Mouse (Mus musculus): ENCODE measurements around the gene Zbtb20. TPM values are rescaled to one million over a fixed set of nuclear protein-coding genes. Genes with fewer than 3 reads are reported as not detected.
A peak's percentile ranks its signal among the peaks of the same experiment; 100 is the strongest.

Gene Zbtb20
- total RNA-seq, 2 experiments from 2014 or later = 8.1 to 9.4 TPM

DNA sequence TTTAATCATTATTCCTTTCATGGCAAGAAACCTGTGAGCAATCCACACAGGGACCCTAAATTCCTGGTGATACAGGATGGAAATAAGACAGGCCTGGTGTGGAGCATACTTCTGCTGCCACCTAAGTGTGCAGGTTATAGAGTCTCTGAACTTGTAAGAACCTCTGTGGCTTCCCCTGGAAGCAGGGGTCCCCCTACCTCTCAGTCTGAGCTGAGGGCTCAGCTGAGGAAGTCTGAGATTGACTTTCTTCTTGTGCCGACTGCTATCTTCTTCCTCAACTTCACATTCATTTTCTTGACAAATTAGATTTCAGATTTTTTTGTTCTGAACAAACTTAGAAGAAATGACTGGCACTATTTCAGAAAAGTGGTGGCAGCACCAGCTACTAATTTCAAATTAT, 617.2 kb downstream of the Zbtb20 start:
- no peak for ATAC-seq (replicated peaks; ENCODE audit: low FRiP score, low TSS enrichment, poor library complexity, severe bottlenecking)

DNA sequence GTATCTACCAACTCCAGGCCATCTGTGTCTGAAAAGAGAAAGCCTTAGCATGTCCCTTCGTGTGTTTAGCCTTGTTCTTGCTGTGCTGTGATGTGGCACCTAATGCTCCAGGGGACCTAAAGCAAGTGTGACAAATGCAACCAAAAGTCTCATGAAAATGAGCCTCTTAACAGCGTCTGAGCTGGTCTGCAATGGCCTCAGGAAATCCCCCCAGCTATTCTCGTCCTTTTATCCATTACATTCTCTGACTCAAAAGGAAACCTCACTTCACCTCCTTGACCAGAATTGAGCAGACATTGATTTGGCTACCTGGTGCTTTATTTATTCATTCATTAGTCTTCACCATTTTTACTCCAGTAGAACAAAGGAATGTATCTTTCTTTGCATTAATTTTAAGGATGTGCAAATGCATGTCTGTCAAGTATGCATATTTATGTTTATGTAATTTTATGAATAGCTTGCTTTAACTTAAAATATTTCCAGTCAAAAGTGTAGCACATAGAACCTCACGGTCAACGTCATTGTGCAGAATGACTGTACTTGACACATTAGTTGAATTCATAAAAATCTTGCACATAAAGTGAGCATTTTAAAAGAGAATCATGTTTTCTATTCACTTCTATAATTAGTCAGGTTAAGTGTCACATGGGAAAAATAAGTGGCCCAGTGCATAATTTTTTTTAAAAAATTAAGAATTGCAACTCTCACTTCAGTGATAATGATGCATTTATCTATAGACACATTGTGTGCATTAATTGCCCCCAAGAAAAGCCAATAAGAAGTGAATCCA, 618.1 kb downstream of the Zbtb20 start:
- ATAC-seq (replicated peaks; ENCODE audit: low FRiP score, low TSS enrichment, poor library complexity, severe bottlenecking) = no peak

DNA sequence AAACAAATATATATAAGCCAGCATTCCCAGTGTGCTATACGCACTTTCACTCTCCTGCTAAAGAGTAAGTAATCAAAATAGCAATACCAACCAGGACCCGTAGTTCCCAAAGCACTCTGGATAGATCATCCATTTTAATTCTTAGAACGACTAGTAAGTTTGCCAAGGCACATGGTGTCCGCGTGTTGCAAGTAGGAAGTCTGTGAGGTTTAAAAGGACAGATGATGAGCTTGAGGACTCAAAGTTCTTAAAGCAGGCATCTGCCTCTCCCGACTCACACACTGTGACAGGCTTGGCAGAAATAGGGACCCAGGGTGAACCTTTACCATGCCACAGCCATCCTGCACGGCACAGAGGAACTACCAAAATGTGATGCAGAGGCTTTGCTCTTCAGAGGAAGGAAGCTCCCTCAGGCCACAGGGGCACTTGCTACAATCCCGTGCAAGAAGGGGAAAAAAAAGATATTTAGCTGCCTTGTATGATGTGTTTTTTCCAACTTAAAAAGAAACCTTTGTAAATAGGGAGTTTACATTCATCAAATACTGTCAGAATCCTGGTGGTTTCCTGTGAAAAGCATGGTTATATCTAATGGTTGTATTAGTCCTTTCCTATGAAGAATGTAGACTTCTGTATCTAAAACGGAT, 619.6 kb downstream of the Zbtb20 start:
- ATAC-seq (replicated peaks; ENCODE audit: low FRiP score, low TSS enrichment, poor library complexity, severe bottlenecking) = no peak

DNA sequence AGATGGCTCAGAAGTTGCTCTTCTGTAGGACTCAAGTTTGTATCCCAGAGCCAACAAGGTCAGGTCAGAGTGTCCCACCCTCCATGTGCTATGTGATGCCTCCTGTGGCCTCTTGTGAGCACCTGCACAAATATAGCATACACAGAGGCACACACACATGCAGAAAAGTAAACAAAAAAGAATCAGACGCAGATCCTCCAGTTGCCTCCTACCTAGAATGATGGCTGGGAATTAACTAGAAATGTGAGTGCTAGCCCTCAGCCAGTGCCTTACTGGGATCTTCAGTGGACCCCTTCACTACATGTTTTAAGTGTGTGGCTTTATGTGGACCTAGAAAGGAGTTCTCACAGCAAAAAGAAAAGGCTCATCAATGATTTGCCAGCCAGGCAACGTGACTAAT, 621.4 kb downstream of the Zbtb20 start:
- ATAC-seq (replicated peaks; ENCODE audit: low FRiP score, low TSS enrichment, poor library complexity, severe bottlenecking) = no peak

DNA sequence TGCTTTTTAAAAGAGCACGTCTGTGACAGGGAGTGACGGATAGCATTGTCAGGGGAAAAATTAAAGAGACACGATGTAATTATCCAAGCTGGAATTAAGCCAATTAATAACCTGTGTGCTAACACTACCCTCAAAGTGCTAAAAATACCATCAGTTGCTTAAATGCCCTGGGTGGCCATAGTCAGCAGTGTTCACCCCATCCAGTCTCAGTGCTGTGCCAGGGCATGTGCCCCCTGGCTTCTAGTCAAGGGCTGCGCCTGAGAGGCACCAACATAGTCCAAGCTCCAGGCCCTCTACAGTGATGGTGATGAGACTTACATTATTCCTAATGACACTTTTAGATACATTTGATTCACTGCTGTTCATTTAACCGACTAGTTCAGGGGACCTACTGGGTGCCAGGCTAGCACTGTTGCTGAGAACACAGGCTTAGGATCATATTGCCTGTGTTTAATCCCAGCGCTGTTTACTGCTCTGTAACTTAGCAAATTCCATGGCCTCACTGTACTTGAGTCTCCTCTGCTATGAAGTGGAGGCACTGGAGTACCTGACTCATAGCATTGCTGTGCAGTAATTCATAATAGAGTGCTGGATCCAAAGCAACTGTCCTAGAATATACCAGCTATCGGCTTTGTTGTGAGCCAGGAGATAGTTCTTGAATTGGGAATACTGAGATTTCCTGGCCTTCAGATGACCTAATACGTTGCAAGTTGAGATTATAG, 624.6 kb downstream of the Zbtb20 start:
- no peak for ATAC-seq (replicated peaks; ENCODE audit: low FRiP score, low TSS enrichment, poor library complexity, severe bottlenecking)

DNA sequence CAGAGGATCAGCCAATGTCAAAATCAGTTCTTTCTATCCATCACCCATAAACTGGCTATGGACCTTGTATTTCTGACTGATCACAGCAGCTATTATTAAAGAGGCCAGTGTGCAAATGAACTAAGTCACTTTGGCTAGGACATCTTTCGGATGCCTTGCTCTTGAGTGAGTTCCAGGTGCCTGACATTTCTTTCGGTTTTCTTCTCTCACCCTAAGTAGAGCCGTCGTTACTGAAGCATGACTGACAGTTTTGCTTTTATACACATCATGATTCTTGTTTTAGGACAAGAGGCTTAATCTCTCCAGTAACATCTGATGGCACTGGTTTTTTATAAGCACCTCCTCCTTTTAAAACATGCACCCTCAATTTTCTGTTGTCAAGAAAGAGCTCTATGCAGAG, 625.6 kb downstream of the Zbtb20 start:
- no peak for ATAC-seq (replicated peaks; ENCODE audit: low FRiP score, low TSS enrichment, poor library complexity, severe bottlenecking)

DNA sequence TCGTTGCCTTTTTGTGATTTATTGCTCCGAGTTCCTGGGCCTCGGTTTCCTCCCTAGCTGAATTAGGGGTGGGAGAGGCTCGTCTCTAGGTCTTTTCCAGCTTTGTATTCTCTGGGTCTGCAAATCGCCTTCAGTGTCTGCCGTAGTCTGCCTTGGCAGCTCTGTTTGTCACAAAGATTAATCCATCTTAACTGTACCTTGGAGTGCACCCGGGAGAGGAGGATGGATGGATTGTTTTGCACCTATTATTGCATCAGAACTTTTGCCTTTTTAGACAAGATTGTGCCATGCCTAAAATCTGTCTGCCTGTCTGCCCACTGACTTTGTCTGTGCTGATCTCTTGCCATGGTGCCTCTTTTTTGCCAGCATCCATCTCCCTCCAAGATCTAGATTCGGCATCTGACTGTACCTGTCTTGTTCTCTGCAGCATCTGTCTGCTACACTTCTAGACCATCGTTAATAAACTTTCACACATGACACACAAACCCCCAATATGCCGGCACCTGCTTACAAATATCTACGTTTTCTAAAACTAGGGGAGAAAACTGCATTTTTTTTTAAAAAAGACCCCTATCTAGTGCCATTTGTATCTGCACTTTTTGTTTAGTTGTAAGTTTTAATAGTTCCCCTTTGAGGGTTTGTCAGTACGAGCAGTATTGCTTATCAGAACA, 626.8 kb downstream of the Zbtb20 start:
- no peak for ATAC-seq (replicated peaks; ENCODE audit: low FRiP score, low TSS enrichment, poor library complexity, severe bottlenecking)

DNA sequence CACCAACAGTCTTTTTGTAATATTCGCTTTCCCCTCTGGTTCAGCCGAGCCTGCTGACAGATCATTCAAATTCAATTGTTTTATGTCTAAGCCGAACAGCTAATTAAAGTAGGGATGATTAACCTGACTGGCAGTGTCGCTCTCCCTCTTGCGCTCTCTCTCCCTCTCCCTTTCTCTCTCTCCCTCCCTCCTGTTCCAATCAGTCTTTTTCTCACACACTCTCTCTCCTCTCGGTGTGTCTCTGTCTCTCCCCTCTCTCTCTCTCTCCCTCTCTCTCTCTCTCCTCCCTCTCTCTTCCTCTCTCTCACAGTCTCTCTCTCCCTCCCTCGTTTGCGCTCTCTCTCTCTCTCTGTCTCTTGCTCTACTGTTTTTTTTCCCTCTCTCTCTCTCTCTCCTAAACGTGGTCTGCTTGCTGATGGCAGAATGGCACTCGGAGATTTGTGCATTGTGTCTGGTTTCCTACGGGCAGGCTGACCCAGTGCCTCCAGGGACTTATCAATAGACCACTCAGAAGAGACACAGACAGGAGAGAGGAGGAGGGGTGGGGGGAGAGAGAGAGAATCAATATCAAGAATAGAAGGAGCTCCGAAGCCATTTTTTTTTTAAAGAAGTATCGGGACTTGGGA, 627.4 kb downstream of the Zbtb20 start:
- ATAC-seq (replicated peaks; ENCODE audit: low FRiP score, low TSS enrichment, poor library complexity, severe bottlenecking) = peak; percentile 31

DNA sequence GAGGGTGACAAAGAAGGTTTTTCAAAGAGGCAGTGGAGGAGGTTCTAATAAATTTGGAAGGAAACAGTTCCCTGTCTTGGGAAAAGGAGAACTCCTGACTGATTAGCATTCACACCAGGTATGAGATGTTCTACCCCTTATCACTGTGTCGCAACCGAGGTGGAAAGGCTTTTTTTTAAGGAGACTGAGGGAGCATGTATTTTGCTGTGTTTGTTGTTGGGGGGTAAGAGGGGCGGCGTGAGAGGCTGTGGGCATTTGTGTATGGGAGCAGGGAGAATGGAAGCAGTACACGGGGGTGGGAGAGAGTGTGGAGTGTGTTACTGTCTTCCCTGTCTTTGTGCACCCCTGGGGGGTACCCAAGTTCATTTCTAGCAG, 627.9 kb downstream of the Zbtb20 start:
- ATAC-seq (replicated peaks; ENCODE audit: low FRiP score, low TSS enrichment, poor library complexity, severe bottlenecking) = no peak

DNA sequence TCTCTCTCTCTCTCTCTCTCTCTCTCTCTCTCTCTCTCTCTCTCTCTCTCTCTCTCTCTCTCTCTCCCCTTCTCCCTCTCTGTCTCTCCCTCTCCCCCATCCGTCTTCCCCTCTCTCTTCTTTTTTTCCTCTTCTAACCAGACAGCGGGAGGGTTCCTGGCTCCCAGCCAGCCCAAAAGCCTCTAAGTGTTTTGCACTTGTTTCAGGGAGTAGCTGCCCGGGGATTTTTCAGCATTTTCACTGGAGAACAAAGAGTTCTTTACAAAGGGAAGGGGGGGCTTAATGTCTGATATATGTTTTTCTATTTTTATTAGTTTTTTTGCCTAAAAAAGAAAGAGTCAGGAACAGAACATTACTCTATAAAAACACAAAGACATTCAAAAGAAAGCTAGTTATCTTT, 628.5 kb downstream of the Zbtb20 start:
- ATAC-seq (replicated peaks; ENCODE audit: low FRiP score, low TSS enrichment, poor library complexity, severe bottlenecking) = no peak

DNA sequence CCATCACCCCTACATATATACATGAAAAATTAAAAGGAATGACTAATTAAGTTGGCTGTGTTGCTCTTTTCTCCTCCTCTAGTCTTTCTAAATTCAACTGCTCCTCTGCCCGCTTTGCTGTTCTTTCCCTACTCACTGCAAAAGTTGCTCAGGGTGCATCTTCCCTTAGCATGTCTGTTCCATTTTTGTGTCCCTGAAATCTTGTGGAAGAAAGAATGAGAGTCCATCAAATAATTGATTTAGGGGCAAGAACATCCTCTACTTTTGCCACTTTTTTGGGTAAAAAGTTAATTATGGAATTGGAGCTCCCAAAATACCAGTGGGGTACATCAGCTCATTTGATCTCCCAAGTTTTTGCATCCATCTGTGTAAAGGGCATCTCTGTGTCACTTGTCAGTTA, 628.9 kb downstream of the Zbtb20 start:
- no peak for ATAC-seq (replicated peaks; ENCODE audit: low FRiP score, low TSS enrichment, poor library complexity, severe bottlenecking)

DNA sequence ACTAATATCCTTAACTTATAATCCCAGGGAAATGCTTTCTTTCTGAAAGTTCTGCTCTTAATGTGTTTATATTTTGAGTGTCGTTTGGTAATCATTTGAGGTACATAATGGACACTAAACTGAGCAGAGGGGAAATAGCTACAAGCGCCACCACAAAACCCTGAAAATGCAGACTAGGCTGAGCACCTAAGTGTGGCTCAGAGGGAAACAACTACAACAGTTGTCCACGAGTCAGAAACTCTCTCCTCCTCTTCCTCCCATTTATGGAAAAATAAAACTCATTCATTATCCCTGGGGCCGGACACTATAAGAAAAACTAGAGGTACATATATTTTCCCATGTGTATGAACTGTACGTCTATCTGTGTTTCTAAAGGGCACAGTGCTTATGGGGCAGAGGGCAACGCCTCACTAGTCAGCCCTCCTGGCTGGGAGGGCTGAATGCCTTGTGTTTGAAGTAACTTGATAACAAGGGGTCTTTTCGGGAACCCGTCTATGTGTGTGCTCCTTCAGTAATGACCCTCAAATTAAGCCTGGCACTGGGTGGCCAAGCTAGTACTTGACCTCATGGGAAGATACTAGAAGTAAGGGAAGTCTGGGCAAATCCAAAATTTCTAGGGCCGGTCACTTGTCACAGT, 629.8 kb downstream of the Zbtb20 start:
- ATAC-seq (replicated peaks; ENCODE audit: low FRiP score, low TSS enrichment, poor library complexity, severe bottlenecking) = no peak

DNA sequence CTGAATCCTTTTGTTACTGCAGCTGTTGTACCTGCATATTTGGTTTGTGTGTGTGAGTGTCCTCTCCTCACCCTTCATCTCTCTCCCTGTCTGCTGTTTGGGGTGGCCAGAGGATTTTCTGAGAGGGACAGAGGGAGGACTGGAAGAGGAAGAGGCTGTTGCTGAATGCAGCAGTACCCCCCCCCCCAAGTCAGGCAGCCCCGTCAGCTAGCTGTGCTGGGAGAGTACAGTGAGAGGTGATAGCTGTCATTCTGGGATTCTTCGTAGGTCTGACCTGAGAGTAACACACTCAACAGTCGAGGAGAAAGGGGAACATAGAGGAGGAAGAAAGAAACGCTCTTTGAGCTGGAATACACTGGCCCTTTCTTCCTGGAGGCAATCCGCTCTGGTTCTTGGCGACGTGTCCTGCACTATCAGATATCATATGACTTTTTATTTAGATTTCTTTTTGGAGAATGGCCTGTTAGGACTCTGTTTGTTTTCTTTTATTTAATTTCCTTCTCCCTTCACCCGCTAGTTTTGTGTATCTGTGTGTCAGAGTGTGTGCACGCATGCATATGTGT, 630.6 kb downstream of the Zbtb20 start:
- ATAC-seq (replicated peaks; ENCODE audit: low FRiP score, low TSS enrichment, poor library complexity, severe bottlenecking) = no peak

DNA sequence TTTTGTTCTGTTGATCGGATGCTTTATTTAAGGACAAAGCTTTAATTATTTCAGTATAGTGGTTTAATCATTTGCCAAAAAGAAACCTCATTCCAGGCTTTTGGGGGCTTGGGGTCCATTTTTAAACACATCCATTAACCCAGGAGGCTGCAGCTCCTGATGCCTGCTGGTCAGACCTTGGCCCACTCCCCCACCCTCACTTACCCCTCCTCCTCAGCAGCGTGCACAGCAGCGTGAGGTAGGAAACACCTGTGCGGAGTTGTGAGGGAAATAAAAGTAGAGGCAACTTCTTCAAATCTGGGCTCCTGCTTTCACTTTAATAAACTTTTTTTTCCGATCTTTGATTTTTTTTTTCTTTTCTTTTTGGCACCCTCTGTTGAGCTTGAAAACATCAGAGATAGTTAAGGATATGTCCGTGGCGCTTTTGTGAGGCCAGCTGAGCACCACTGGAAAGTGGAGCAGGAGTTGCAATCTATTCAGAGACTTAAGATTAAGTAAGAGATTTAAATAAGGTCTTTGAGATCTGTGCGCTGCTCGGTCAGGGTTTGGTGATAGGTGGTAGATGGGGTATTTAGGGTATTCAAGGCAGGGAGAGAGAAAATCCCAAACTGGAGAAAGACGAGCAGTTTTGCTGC, 631.2 kb downstream of the Zbtb20 start:
- no peak for ATAC-seq (replicated peaks; ENCODE audit: low FRiP score, low TSS enrichment, poor library complexity, severe bottlenecking)

DNA sequence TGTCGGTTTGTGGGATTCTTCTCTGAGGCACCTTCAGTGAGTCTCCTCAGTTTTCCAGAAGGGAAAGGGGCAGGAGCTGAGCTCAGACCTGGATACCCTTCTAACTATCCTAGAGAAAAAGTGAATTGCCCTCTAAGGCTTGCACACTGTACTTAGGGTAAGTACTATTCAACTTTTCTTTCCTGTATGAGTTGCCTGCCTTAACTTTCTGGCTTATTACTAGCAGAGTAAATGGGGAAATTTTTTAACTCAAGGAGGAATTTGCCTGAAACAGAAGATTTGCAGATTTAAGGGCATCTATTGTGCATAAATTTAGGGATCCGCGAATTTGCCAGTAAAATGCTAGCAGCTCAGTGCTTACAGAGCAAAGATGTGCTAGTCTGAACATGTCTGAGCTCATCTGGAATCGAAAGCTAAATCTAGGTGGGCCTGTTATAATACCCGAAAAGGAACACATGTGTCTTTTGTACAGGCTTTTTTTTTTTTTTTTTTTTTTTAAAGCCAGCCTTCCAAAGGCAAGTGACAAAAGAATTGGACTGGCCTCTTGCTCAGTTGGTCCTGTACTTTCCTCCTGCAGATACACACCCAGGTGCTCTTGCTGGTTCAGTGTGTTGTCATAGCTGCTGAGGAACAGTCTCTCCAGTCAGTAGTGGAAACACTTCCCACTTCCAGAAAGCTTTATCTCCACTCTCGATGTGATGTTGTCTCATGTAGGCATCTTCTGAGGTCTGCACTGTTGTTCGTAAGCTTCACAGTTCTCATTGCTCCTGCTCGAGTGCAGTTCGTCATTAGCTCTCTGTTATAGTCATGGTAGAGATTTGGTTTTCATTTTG, 632.7 kb downstream of the Zbtb20 start:
- ATAC-seq (replicated peaks; ENCODE audit: low FRiP score, low TSS enrichment, poor library complexity, severe bottlenecking) = no peak

DNA sequence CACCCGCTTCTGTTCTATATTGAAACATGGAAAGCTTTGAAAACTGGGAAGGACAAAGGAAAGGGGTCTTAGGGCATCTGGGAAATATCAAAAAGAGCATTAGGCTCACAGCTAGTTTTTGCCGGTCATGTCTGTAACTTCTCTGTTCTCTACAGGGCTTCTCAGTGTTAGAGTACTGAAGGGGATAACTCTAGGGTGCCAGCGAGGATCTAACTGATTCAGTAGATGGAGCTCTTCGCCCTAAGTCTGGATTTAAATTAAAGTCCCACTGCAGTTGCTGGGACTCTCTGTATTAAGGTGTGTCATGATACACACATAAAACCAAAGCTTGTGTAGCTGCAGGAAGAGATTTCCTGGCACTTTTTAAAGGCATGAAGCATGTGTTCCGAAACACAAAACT, 634.8 kb downstream of the Zbtb20 start:
- no peak for ATAC-seq (replicated peaks; ENCODE audit: low FRiP score, low TSS enrichment, poor library complexity, severe bottlenecking)

DNA sequence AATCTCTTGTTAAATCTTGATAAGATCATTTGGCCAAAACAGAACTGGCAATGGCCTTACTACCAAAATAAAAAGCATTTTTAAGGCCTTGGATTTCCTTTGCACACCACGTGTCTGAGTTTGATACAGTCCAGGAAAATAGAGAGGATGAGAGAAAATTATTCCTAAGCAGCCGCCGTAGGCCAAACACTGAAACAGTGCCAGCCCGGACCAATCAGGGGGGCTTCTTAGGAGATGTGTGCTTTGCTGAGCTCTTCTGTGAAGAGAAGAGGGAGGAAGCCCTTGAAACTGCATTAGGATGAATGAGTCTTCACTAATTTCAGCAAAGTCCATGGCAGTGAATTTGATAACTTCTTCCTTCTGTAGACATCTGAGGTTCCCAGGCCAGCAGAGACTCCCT, 635.9 kb downstream of the Zbtb20 start:
- ATAC-seq (replicated peaks; ENCODE audit: low FRiP score, low TSS enrichment, poor library complexity, severe bottlenecking) = no peak

DNA sequence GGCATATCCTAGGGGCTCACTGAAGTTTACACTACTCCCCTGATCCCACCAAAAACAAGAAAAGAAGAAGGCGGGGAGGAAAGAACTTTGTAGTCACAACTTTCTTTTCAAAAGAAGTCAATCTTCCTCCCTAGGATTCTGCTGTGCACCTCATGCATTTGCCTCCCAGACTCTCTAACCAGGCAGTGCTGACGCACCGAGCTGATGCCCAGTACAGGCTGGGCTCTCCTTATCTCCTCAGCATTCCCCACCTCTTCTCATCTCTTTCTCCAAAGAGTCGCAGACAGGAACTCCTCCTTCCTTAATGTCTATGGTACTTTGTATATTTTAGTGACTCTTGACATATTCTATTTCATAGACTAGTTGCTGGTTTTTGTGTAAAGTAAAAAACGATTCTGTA, 638.3 kb downstream of the Zbtb20 start:
- no peak for ATAC-seq (replicated peaks; ENCODE audit: low FRiP score, low TSS enrichment, poor library complexity, severe bottlenecking)
